Mouse (Mus musculus) heart, adult 2 months (tissue): ENCODE data around the gene Prkar2a. TPM values are rescaled to one million over a fixed set of nuclear protein-coding genes. Genes with fewer than 3 reads are reported as not detected.
A peak's percentile ranks its signal among the peaks of the same experiment; 100 is the strongest.

ENCODE experiments used
- DNase-seq, 2 experiments: peaks; one replicate each; pipeline ENCODE4 v3.0.0; 2021
- H3K27ac ChIP-seq: fragments of 200-600 bp; 2 replicates; pipeline ENCODE4 v1.8.1; 2022
- H3K27me3 ChIP-seq: fragments of 200-500 bp; 2 replicates; pipeline ENCODE4 v1.6.1; 2012; ENCODE audit warnings: mild to moderate bottlenecking, low read length, inconsistent platforms, mixed read lengths; ENCODE audit not compliant: control insufficient read depth, insufficient read depth
- H3K36me3 ChIP-seq: fragments of 200-500 bp; 2 replicates; pipeline ENCODE4 v1.6.1; 2012; ENCODE audit warnings: low read length, inconsistent platforms; ENCODE audit not compliant: control insufficient read depth, insufficient read depth
- H3K4me1 ChIP-seq: fragments of 200-500 bp; 2 replicates; pipeline ENCODE4 v1.6.1; 2011; ENCODE audit warnings: low read length; ENCODE audit not compliant: control insufficient read depth, insufficient read depth
- H3K4me3 ChIP-seq: fragments of 200-600 bp; 2 replicates; pipeline ENCODE4 v1.8.1; 2022
- H3K79me2 ChIP-seq: fragments of 200-500 bp; replicated peaks from 2 replicates; pipeline ENCODE4 v1.6.1; 2012; ENCODE audit warnings: mild to moderate bottlenecking, inconsistent platforms, low read length, moderate library complexity, mixed read lengths; ENCODE audit not compliant: control insufficient read depth, insufficient read depth
- H3K9ac ChIP-seq: fragments of 200-500 bp; 2 replicates; pipeline ENCODE4 v1.6.1; 2012; ENCODE audit warnings: low read depth, mild to moderate bottlenecking, control low read depth, inconsistent platforms, low read length, mixed read lengths
- CTCF ChIP-seq: fragments of 200-600 bp; IDR thresholded peaks from 2 replicates; pipeline ENCODE4 v1.8.1; 2022; ENCODE audit warnings: antibody characterized with exemption, mild to moderate bottlenecking, moderate library complexity
- EP300 ChIP-seq: fragments of 200-500 bp; IDR thresholded peaks from 2 replicates; pipeline ENCODE4 v1.6.1; 2011; ENCODE audit warnings: low read depth, low read length, control low read depth; ENCODE audit not compliant: insufficient read depth
- POLR2A ChIP-seq: fragments of 200-500 bp; IDR thresholded peaks from 2 replicates; pipeline ENCODE4 v1.6.1; 2011; ENCODE audit warnings: mild to moderate bottlenecking, low read depth, low read length, control low read depth; ENCODE audit not compliant: insufficient read depth
- WGBS: fragments of 180-500 bp; shearing (Covaris S2); methylation state at CpG from one replicate; pipeline ENCODE4 v1.1.7; 2018; 5-methylcytosine and 5-hydroxymethylcytosine counted together
- intact Hi-C: fragments of 180-260 bp; cut with DNase I; formaldehyde crosslinking; loops from one replicate; pipeline ENCODE4 v1.15.1; 2025
- polyA plus RNA-seq: library from polyadenylated mRNA; depleted of rRNA; stranded (reverse); fragments of >200 nt; gene quantifications from 2 replicates; pipeline ENCODE4 v1.2.3, GENCODE M21; 2012
- total RNA-seq, 2 experiments: library from RNA; stranded (reverse); gene quantifications; 2 replicates each; pipeline ENCODE4 v1.2.3; 2021

The Prkar2a gene
- total and polyA plus RNA-seq, 3 experiments = 22.9 to 82.8 (median 78.8) TPM

DNA sequence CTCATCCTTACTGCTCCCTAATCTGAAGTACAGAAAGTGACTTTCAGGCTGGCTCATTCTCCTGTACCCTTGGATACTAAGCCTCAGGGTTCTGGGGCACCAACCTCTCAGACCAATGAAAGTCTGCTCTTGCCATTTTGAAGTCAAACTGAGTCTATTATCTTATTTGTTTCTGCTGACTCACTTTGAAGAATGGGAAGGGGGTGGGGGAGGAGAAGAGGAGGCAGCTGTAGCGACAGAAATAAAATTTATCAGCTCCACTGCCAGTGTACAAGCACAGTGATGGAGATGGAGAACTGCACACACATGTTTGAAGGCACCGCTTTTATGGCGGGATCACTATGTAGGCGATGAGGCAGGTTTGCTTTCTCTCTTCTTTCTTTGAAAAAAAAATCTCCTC lies 88.2 kb downstream of the Prkar2a start:
- intact Hi-C loops = no loop called here
- Histone ChIP-seq H3K27me3 (no peaks in the 10 kb centered on the region), H3K27ac (no peak overlapping the region), H3K36me3 (no peaks in the 10 kb centered on the region), H3K4me1 (no peaks in the 10 kb centered on the region), H3K79me2 (no peaks in the 10 kb centered on the region), H3K9ac (no peak overlapping the region), H3K4me3 (no peak overlapping the region)
- TF ChIP-seq EP300 (no peak), CTCF (no peak), POLR2A (no peak)
- no peak for DNase-seq
- 68% methylated on average over 4 of the region's 4 CpGs for WGBS

DNA sequence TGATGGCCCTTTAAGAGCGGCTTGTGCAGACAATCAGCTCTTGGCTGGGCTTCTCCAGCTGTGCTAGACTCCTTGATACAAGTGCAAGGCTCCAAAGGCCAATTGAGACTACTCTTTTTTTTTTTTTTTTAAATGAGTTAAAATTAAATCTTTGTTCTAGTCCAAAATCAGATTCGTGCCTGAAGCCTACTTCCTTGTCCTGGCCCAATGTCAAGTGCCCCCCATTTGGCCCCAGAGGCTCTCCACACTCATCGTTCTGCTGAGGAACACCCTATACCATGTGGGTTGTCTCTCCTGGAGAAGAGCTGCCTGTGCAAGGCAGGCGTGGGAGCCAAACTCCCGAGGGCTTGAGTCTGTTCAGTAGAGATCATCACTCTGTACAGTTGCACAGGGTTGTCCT lies 91.8 kb downstream of the Prkar2a start:
- Histone ChIP-seq H3K4me3 (no peak overlapping the region), H3K79me2 (no peaks in the 10 kb centered on the region), H3K9ac (no peak overlapping the region), H3K27ac (no peak overlapping the region), H3K4me1 (peaks cover 6% of the 10 kb centered on the region), H3K36me3 (peaks cover 7% of the 10 kb centered on the region), H3K27me3 (no peaks in the 10 kb centered on the region)
- TF ChIP-seq EP300 (no peak), CTCF (no peak), POLR2A (no peak)
- no peak for DNase-seq
- WGBS = 33% methylated on average over 5 of the region's 5 CpGs
- intact Hi-C loops = no loop called here

DNA sequence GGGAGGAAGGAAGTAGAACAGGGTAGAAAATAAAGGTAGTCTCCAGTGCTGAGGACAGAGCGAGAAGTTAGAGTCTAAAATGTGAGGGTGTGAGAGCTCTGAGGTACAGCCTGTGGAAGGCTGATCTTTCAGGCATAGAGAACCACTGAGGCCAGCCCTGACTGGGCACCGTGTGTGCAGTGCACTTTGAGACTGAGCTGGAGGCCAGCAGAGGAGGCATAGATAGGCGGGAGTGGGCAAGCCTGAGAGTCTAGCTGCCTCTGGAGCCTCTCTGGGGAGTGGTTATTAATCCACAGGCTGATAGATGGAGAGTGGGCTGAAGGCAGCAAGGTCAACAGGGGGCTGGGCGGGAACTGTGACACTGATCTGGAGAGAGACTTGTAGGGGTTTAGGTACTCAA lies 92.8 kb downstream of the Prkar2a start:
- no peak overlapping the region for H3K27ac ChIP-seq
- H3K36me3 ChIP-seq = peaks cover 13% of the 10 kb centered on the region
- H3K4me1 ChIP-seq = peaks cover 8% of the 10 kb centered on the region
- H3K27me3 ChIP-seq = no peaks in the 10 kb centered on the region
- no peaks in the 10 kb centered on the region for H3K79me2 ChIP-seq
- intact Hi-C loops = no loop called here
- WGBS = 67% methylated on average over 4 of the region's 4 CpGs
- H3K9ac ChIP-seq = no peak overlapping the region
- no peak overlapping the region for H3K4me3 ChIP-seq
- no peak for DNase-seq
- TF ChIP-seq EP300 (no peak), POLR2A (no peak), CTCF (no peak)

DNA sequence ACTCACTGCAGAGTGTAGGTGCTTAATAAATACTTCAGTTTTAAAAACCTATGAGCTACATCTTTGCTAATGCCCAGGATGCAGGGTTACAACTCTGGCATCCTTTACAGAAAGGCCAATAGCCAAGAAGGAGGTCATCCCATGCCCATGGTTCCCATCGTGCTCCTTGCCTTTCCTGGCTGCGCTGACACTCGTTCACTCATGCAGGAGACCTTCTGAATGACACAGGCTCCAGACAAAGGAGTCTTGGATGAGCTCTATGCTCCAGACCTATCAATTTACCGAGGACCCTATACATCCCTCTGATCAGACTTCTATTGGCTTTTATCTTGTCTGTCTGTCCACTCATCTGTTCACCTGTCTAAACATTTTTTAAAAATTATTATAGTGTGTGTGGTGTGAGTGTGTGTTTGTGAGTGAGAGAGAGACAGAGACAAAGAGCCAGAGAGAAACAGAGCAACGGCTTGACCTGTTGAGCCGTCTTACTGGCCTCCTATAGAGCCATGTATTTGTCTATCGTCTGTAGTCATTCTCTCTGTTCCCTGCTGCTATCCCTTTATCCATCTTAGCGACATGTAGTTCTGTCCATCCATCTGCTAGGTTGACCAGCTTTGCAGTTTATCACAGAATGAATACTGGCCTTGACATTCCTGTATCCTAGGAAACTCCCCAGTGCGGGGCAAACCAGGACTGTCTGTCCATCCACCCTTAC lies 93.9 kb downstream of the Prkar2a start:
- Histone ChIP-seq H3K4me3 (peak overlapping the region; percentile 93), H3K4me1 (peaks cover 14% of the 10 kb centered on the region), H3K27ac (peak overlapping the region; percentile 94), H3K79me2 (peaks cover 3% of the 10 kb centered on the region), H3K9ac (no peak overlapping the region), H3K27me3 (no peaks in the 10 kb centered on the region), H3K36me3 (peaks cover 16% of the 10 kb centered on the region)
- DNase-seq = no peak
- intact Hi-C loops = no loop called here
- TF ChIP-seq POLR2A (no peak), CTCF (no peak), EP300 (no peak)
- 31% methylated on average over 9 of the region's 9 CpGs for WGBS

DNA sequence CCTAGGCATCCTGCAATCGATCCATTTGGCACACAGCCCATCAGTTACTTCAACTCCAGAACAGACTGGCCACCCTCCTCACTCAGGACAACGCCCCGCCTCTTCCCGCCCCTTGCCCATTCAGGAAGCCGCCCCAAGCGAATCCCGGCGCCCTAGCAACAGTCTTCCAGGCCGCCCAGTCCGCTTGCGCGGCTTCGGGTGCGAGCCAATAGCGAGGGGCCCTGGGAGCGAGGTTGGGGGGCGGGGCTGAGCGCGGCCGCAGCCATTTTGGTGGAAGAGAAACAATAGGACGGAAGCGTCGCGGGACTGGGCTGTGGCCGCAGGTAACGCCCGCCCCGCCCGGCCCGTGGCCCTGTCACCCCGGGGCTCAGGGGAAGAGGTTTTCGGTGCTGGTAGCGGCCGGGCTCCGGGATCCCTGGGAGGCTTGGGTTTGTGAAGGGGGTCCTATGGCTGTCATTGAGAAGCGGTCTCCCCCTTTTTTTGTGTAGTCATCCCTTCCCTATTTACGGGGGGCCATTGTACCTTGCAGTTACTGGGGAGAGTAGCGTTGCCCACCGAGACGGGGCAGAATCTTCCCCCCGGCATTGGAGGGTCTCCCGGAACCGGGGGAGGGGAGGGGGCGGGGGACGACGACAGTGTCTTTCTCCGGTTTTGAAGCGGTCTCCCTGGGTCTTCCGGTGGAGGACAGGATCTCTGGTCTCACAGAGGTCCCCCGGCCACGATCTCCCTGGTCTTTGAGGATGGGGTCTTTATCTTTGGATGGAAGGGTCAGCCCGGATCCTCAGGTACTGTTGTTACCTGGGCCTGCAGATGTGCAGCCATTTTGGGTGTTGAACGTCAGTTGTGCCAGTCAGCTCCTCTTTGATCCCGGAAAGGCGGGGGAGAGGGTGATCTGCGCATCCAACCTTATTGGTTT lies 94.7 kb downstream of the Prkar2a start, which contains the start of gene Ip6k2:
TSS of gene Ip6k2 (plus strand) at position 249 of the 916 bp plus-strand sequence.
- H3K9ac ChIP-seq = peak within 1 kb of the TSS; percentile 78
- H3K4me1 ChIP-seq = peaks cover 14% of the 10 kb centered on the region
- H3K27ac ChIP-seq = peak within 1 kb of the TSS; percentile 94
- DNase-seq = peak; percentile 94 to 97
- under 1% methylated on average over 56 of the region's 56 CpGs for whole genome bisulfite sequencing
- H3K36me3 ChIP-seq = peaks cover 18% of the 10 kb centered on the region
- intact Hi-C loops = no loop called here
- H3K79me2 ChIP-seq = peaks cover 5% of the 10 kb centered on the region
- H3K4me3 ChIP-seq = peak within 1 kb of the TSS; percentile 93
- H3K27me3 ChIP-seq = no peaks in the 10 kb centered on the region
- no peak for TF ChIP-seq CTCF
- 0 out of 2 replicates have a peak, but pooled peaks have one; percentile 29 for TF ChIP-seq EP300
- TF ChIP-seq POLR2A = peak; percentile 67

DNA sequence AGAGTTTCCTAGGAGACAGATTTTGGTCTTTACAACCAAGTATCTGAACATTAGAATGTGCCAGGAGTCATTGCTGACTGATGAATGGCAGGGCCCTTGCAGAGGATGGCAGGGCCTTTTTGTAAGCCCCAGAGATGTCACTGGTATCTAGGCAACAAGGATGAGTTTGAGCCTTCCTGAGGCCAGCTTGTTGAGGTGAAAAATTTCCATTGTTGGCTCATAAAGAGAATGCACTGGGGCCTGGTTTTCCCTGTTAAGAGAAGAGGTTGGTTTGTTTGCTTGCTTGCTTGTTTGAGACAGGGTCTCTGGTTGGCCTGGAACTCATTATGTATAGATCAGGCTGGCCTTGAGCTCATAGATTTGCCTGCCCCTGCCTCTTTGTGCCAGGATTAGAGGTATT lies 96.3 kb downstream of the Prkar2a start:
- Histone ChIP-seq H3K27me3 (no peaks in the 10 kb centered on the region), H3K27ac (no peak overlapping the region; the same call in 1 of the 2 replicates), H3K4me3 (no peak overlapping the region), H3K36me3 (peaks cover 28% of the 10 kb centered on the region), H3K4me1 (peaks cover 15% of the 10 kb centered on the region), H3K9ac (no peak overlapping the region), H3K79me2 (peaks cover 5% of the 10 kb centered on the region)
- TF ChIP-seq POLR2A = no peak
- intact Hi-C loops = loop anchor here (1.0 kb wide), 1 partner anchor 22 kb away; no protein-coding TSS in a partner anchor
- no peak for DNase-seq
